Mouse (Mus musculus): ENCODE data around the gene Papolb. TPM values are rescaled to one million over a fixed set of nuclear protein-coding genes. Genes with fewer than 3 reads are reported as not detected.

The Papolb gene
- polyA plus RNA-seq, 1 experiment from 2014 or later, result 0.12 TPM

- Histone ChIP-seq H3K9ac (no peak overlapping the region), H3K27me3 (no peaks in the 10 kb centered on the region), H3K36me3 (ENCODE audit: poor library complexity, severe bottlenecking) (no peaks in the 10 kb centered on the region), H3K4me2 (no peak overlapping the region), H3K4me1 (0 out of 2 replicates have a peak, but pooled peaks cover 4% of the 10 kb centered on the region), H3K9me3 (replicated peaks) (no peaks in the 10 kb centered on the region), H3K27ac (no peak overlapping the region), H3K4me3 (no peak overlapping the region)
- 67% methylated on average over 2 of the region's 2 CpGs for WGBS
- ATAC-seq, result no peak
Observed at GRCm38 (mm10) chr5:142482512-142482911, 47.4 kb downstream of the Papolb start.

- no peaks in the 10 kb centered on the region for H3K9me3 ChIP-seq (replicated peaks)
- 33% methylated on average over 17 of the region's 17 CpGs for WGBS
- H3K4me3 ChIP-seq, result no peak overlapping the region
- 0 out of 2 replicates have a peak, but pooled peaks cover 4% of the 10 kb centered on the region for H3K4me1 ChIP-seq
- H3K36me3 ChIP-seq (ENCODE audit: poor library complexity, severe bottlenecking), result peaks cover 15% of the 10 kb centered on the region; the same call in 1 of the 2 replicates
- H3K9ac ChIP-seq, result peak overlapping the region; percentile 30; the same call in 1 of the 2 replicates
- no peaks in the 10 kb centered on the region for H3K27me3 ChIP-seq
- peak overlapping the region; percentile 37 for H3K4me2 ChIP-seq
- ATAC-seq, result peak; percentile 64
- peak overlapping the region; percentile 35; the same call in 1 of the 2 replicates for H3K27ac ChIP-seq
Observed at GRCm38 (mm10) chr5:142478829-142479435, 50.9 kb downstream of the Papolb start.

DNA sequence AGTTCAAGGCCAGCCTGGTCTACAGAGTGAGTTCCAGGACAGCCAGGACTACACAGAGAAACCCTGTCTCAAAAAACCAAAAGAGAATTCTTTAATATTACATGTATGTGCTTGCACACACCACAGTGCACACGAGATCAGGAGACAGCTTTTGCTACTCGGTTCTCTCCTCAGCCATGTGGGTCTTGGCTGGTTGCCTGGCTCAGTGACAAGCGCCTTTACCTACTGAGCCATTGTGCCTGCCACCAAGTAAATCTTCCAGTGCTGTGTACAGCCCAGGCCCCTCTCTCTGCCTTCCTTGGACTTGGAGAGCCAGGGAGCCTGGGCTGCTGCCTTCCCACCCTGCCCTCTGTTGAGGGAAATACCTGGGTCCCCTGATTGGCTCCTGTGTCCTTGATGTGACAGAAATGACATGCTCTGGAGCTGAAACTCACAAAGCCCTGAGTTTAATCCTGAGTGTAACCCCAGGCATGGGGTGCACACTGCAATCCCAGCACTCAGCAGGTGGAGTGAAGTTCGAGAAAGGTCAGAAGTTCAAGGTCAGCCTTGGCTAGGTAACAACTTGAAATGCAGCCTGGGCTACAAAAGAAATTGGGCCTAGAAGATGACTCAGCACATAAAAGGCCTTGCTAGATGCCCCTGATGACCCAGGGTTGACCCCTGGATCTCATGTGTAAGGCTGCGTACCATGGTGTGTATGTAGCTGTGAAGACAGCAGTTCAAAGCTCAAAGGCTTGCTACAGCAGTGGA is 51.8 kb downstream of the Papolb start:
- peak; percentile 3; the same call in 1 of the 2 replicates for ATAC-seq
- H3K4me1 ChIP-seq, result 0 out of 2 replicates have a peak, but pooled peaks cover 4% of the 10 kb centered on the region
- no peak overlapping the region for H3K4me3 ChIP-seq
- no peaks in the 10 kb centered on the region for H3K9me3 ChIP-seq (replicated peaks)
- no peak overlapping the region for H3K4me2 ChIP-seq
- H3K27ac ChIP-seq, result no peak overlapping the region
- peaks cover 16% of the 10 kb centered on the region; the same call in 1 of the 2 replicates for H3K36me3 ChIP-seq (ENCODE audit: poor library complexity, severe bottlenecking)
- H3K27me3 ChIP-seq, result no peaks in the 10 kb centered on the region
- no peak overlapping the region for H3K9ac ChIP-seq
- 86% methylated on average over 5 of the region's 5 CpGs for WGBS

GRCm38 (mm10) chr5:142477346-142477745 is 52.5 kb downstream of the Papolb start:
- H3K9me3 ChIP-seq (replicated peaks), result no peaks in the 10 kb centered on the region
- WGBS, result 90% methylated on average over 12 of the region's 12 CpGs

More at GRCm38 (mm10) chr5:142477346-142477745, 52.5 kb downstream of the Papolb start:
- Histone ChIP-seq H3K36me3 (ENCODE audit: poor library complexity, severe bottlenecking) (peaks cover 18% of the 10 kb centered on the region), H3K27ac (no peak overlapping the region), H3K4me3 (no peak overlapping the region), H3K4me2 (no peak overlapping the region), H3K4me1 (0 out of 2 replicates have a peak, but pooled peaks cover 4% of the 10 kb centered on the region), H3K9ac (0 out of 2 replicates have a peak overlapping the region, but pooled peaks have one; percentile 13), H3K27me3 (no peaks in the 10 kb centered on the region)
- ATAC-seq, result no peak

Other genes with a start within 250 kb of the Papolb start
- gene Foxk1, start 128.6 kb downstream of the Papolb start, polyA plus RNA-seq (2015; fragmentation: Nextera tagmentation; extraction: Ambion mirVana), result 3.1 and 3.3 TPM in 2 replicates
- 12.0 and 12.2 TPM in 2 replicates for gene Ap5z1, start 66.1 kb downstream of the Papolb start, polyA plus RNA-seq (2015; fragmentation: Nextera tagmentation; extraction: Ambion mirVana)
- gene Radil, start 21.0 kb upstream of the Papolb start, polyA plus RNA-seq (2015; fragmentation: Nextera tagmentation; extraction: Ambion mirVana), result 4.5 and 5.4 TPM in 2 replicates
- gene Mmd2, start 78.7 kb upstream of the Papolb start, polyA plus RNA-seq (2015; fragmentation: Nextera tagmentation; extraction: Ambion mirVana), result 42.7 and 43.1 TPM in 2 replicates
- gene Wipi2, start 97.6 kb upstream of the Papolb start, polyA plus RNA-seq (2015; fragmentation: Nextera tagmentation; extraction: Ambion mirVana), result 48.3 and 49.1 TPM in 2 replicates
- gene Slc29a4, start 162.4 kb upstream of the Papolb start, polyA plus RNA-seq (2015; fragmentation: Nextera tagmentation; extraction: Ambion mirVana), result 50.9 and 54.0 TPM in 2 replicates

Measured in forebrain, embryonic 13.5 days (tissue).